ENCODE assay signal across 22 mouse cellular contexts in the genomic region with DNA sequence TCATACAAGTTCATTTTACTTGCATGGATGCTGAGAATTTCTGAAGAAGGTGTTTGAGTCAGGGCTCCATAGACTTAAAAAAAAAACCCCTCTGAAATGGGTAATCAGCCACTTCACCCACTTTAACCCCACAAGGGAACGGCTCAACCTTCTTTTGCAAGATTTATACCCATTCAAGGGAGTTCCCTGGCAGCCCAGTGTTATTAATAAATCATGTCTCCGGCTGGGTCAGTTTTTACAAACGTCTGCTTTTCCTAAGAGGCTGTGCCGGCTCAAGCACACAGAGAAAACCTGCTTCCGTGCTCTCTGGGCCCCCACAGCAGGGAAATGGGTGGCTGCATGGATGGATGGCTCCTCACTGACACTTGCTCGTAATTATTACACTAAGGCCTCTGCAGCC. TPM values are rescaled to one million over a fixed set of nuclear protein-coding genes. Genes with fewer than 3 reads are reported as not detected.
DNase-seq lines count a peak whose midpoint lies in the region; ATAC-seq lines count a peak whose summit lies in the region.
"Had no signal": no experiment of that assay in that cellular context is flagged by ENCODE, and none has a peak within 500 bp of the region (broad histone marks: within the 10 kb centered on the region; RNA-seq: fewer than 3 reads in every experiment).

No protein-coding gene starts in this region.

- no peak for ATAC-seq in kidney, embryonic 16.5 days (ENCODE audit: low FRiP score, low TSS enrichment)
- ATAC-seq in erythroblast, adult 5-6 weeks (replicated peaks; ENCODE audit: low FRiP score, poor library complexity, severe bottlenecking): no peak
- ATAC-seq: forebrain, embryonic 15.5 days; intestine, embryonic 16.5 days had no signal

- DNase-seq in adrenal gland, adult 8-10 months: peak; percentile 49
- DNase-seq in adrenal gland, adult 18-20 months (ENCODE audit: low spot score in 2 of 2): no peak
- DNase-seq in kidney, adult 18-20 months: no peak
- DNase-seq in adrenal gland, postnatal 10 days: peak; percentile 63
- DNase-seq: cerebellum, adult 11 months; cerebellum, adult 8-10 months; cerebellum, postnatal 14 days; embryo, embryonic 11 days; gastrocnemius, postnatal 36 days; heart, adult 11 months; heart, postnatal 36 days had no signal

- no peaks in the 10 kb centered on the region for H3K9me3 ChIP-seq in kidney, embryonic 16.5 days (ENCODE audit: low read length)
- H3K9me3 ChIP-seq: embryonic facial prominence, embryonic 15.5 days; forebrain, embryonic 15.5 days; heart, embryonic 13.5 days; hindbrain, embryonic 12.5 days had no signal

- H3K9ac ChIP-seq in kidney, embryonic 16.5 days (replicated peaks; ENCODE audit: low read length): 0 out of 2 replicates have a peak overlapping the region, but pooled peaks have one; percentile 4
- H3K9ac ChIP-seq: embryonic facial prominence, embryonic 15.5 days; forebrain, embryonic 15.5 days; heart, embryonic 13.5 days; hindbrain, embryonic 12.5 days had no signal

- no peaks in the 10 kb centered on the region for H3K36me3 ChIP-seq in kidney, embryonic 16.5 days (ENCODE audit: insufficient read depth, low read length)
- H3K36me3 ChIP-seq: embryonic facial prominence, embryonic 15.5 days; forebrain, embryonic 15.5 days; heart, embryonic 13.5 days; hindbrain, embryonic 12.5 days had no signal

- no peaks in the 10 kb centered on the region for H3K27me3 ChIP-seq in kidney, embryonic 16.5 days (ENCODE audit: insufficient read depth, low read length)
- H3K27me3 ChIP-seq: CH12.LX; embryonic facial prominence, embryonic 15.5 days had no signal

- peaks cover 31% of the 10 kb centered on the region for H3K4me1 ChIP-seq in kidney, embryonic 16.5 days (ENCODE audit: insufficient read depth, low read length)

- no peak overlapping the region for H3K4me3 ChIP-seq in kidney, embryonic 16.5 days (ENCODE audit: low read length)
- H3K4me3 ChIP-seq: embryonic facial prominence, embryonic 15.5 days; forebrain, embryonic 15.5 days; heart, embryonic 13.5 days; hindbrain, embryonic 12.5 days had no signal

- 6% methylated on average over 6 of the region's 6 CpGs for WGBS in kidney, embryonic 16.5 days

- no peak overlapping the region for H3K27ac ChIP-seq in kidney, embryonic 16.5 days (ENCODE audit: low read length)
- H3K27ac ChIP-seq: embryonic facial prominence, embryonic 15.5 days; forebrain, embryonic 15.5 days; heart, embryonic 13.5 days; hindbrain, embryonic 12.5 days had no signal

- no peak overlapping the region for H3K4me2 ChIP-seq in kidney, embryonic 16.5 days (replicated peaks; ENCODE audit: low read depth, low read length)
- H3K4me2 ChIP-seq: embryonic facial prominence, embryonic 15.5 days; forebrain, embryonic 15.5 days; heart, embryonic 13.5 days; hindbrain, embryonic 12.5 days had no signal

RNA-seq across cellular contexts. Expression of a gene that starts 59.5 kb away (rescaled TPM):
- total RNA-seq in adrenal gland, adult 8-10 months (2022): under 1 TPM in 2 of 4 experiments, not detected in 2; 0.15 to 0.30 TPM
- total RNA-seq in adrenal gland, adult 18-20 months (2021): not detected
- 0.05 TPM in 1 of 2 replicates, not detected in the other for polyA plus RNA-seq in kidney, embryonic 16.5 days (2015; fragmentation: Nextera tagmentation; extraction: Ambion mirVana)
- under 1 TPM in 1 of 2 experiments, not detected in 1; 0.27 TPM for total RNA-seq in adrenal gland, postnatal 10 days (2021)
- not detected in 2 replicates for total RNA-seq in erythroblast, adult 5-6 weeks (2015; ENCODE audit: low replicate concordance)
- 1.5 TPM in 1 of 2 replicates, not detected in the other for total RNA-seq in erythroblast, adult 5-6 weeks (2017; ENCODE audit: low replicate concordance)
- total RNA-seq: common myeloid progenitor, adult 5-6 weeks had no signal
- polyA plus RNA-seq: embryonic facial prominence, embryonic 11.5 days; forebrain, embryonic 11.5 days had no signal

Comparison
In these comparisons a context has a peak if more than half of its experiments do, and no peak if none do; other contexts are left out.
1. DNase-seq: peak in adrenal gland, adult 8-10 months (single experiment) and adrenal gland, postnatal 10 days (single experiment); none in adrenal gland, adult 18-20 months (0 of 2) and kidney, adult 18-20 months (single experiment).